Mouse (Mus musculus) stomach, postnatal 0 days (tissue): Measurements from ENCODE around the gene Yju2.

Experiments
- CTCF ChIP-seq: IDR thresholded peaks from 2 replicates; pipeline ENCODE4 v1.5.1; 2016; ENCODE audit warnings: antibody characterized with exemption, low read depth, mild to moderate bottlenecking, moderate library complexity
- EP300 ChIP-seq: optimal IDR thresholded peaks from 2 replicates; pipeline ENCODE3; 2016; ENCODE audit warnings: antibody characterized with exemption

DNA sequence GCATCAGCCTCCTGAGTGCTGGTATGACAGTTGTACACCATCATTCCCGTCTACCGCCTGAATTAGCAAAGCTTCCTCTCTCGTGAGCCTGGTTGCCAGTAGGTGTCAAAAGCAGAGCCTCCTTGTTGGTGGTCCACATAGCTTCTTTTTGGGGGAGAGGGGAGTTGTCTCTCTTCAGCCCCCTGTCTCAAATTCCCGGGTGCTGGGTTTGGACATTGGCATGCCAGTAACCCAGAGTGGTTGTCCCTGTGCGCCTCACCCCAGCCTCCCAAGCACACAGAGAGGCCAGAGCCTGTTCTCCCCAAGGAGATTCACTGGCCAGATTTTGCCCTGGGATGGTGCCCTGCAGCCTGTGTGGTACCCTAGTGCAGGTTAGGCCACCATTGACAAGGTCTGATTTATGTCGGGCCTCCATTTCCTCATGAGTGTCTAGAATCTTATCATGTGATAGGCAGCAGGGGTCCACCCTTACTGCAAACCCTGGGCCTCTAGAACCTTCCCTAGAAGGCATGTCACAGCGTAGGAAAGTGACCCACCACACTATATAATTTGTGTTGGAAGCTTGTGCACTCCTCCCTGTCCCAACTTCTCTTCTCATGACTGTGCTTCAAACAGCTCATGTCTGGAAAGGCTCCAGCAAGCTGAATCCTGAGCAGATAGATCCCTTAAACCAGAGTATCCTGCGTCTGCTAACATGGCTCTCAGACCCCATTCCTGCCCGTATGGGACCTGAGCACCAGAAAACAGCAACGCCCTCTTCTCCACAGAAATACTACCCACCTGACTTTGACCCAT is 1.2 kb downstream of the Yju2 start:
- TF ChIP-seq CTCF (no peak), EP300 (no peak)
